Mouse (Mus musculus) thymus, adult 2 months (tissue): ENCODE measurements at regions not wholly inside any gene's neighbourhood (a gene's known extent, or its start where the extent isn't known, plus 50 kb on each side); places are given as distances from the start of the nearest gene placed in this dataset.

ENCODE experiments used
- DNase-seq: peaks from one replicate; pipeline ENCODE4 v3.0.0; 2021
- H3K27ac ChIP-seq: fragments of 200-500 bp; 2 replicates; pipeline ENCODE4 v1.5.1; 2012; ENCODE audit warnings: low read length, control low read depth; ENCODE audit not compliant: control insufficient read depth, insufficient read depth
- H3K27me3 ChIP-seq: fragments of 200-500 bp; 2 replicates; pipeline ENCODE4 v1.6.1; 2012; ENCODE audit warnings: mild to moderate bottlenecking, low read length, moderate library complexity, mixed read lengths; ENCODE audit not compliant: control insufficient read depth, insufficient read depth
- H3K36me3 ChIP-seq: fragments of 200-500 bp; 2 replicates; pipeline ENCODE4 v1.6.1; 2012; ENCODE audit warnings: mild to moderate bottlenecking, low read length, moderate library complexity; ENCODE audit not compliant: control insufficient read depth, insufficient read depth
- H3K4me1 ChIP-seq: fragments of 200-500 bp; replicated peaks from 2 replicates; pipeline ENCODE4 v1.6.1; 2012; ENCODE audit warnings: low read length; ENCODE audit not compliant: control insufficient read depth, insufficient read depth
- H3K4me3 ChIP-seq: fragments of 200-500 bp; 2 replicates; pipeline ENCODE4 v1.5.1; 2012; ENCODE audit warnings: mild to moderate bottlenecking, low read length, control low read depth, moderate library complexity; ENCODE audit not compliant: control insufficient read depth, insufficient read depth
- CTCF ChIP-seq: fragments of 200-500 bp; IDR thresholded peaks from 2 replicates; pipeline ENCODE4 v1.5.1; 2012; ENCODE audit warnings: mild to moderate bottlenecking, control low read depth, low read length, moderate library complexity, borderline replicate concordance; ENCODE audit not compliant: control insufficient read depth, poor library complexity, insufficient read depth; ENCODE audit errors: extremely low read depth
- POLR2A ChIP-seq: fragments of 200-500 bp; IDR thresholded peaks from 2 replicates; pipeline ENCODE4 v1.6.1; 2012; ENCODE audit warnings: mild to moderate bottlenecking, low read length, control low read depth, moderate library complexity; ENCODE audit not compliant: control insufficient read depth, poor library complexity, insufficient read depth; ENCODE audit errors: extremely low read depth
- WGBS: fragments of 180-500 bp; shearing (Covaris S2); methylation state at CpG from one replicate; pipeline ENCODE4 v1.1.7; 2018; 5-methylcytosine and 5-hydroxymethylcytosine counted together

DNA sequence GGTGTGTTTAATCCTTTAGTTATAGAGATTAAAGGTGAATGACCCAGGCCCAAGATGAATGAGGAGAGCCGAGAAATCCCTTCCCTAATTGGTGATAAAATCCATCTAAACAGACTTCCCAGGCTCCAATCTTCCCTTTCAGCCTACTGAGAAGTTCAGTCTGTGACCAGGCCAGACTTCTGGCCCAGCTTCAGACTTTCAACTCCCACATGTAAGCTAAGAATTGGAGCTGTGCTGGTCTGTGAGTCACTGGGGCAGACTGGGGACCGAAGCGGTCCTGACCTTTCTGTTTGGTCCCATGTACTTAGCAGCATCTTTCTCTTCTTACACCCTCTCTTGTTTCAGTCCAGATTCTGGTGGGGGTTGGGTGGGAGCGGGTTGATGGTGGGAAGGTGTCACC is 50.3 kb upstream of the Ankrd55 start:
- DNase-seq, result no peak
- TF ChIP-seq POLR2A (no peak), CTCF (no peak)
- Histone ChIP-seq H3K36me3 (no peaks in the 10 kb centered on the region), H3K4me3 (no peak overlapping the region), H3K27me3 (no peaks in the 10 kb centered on the region), H3K27ac (no peak overlapping the region), H3K4me1 (no peaks in the 10 kb centered on the region)
- WGBS, result 88% methylated on average over 4 of the region's 4 CpGs
